Mouse (Mus musculus) kidney, postnatal 0 days (tissue): Measurements from ENCODE around the gene Tmem178b. TPM values are rescaled to one million over a fixed set of nuclear protein-coding genes. Genes with fewer than 3 reads are reported as not detected.
A peak's percentile ranks its signal among the peaks of the same experiment; 100 is the strongest.

Experiments used
- ATAC-seq: fragments of 200-750 bp; cut with Nextera tagmentation; replicated peaks from 2 replicates; pipeline ENCODE4 v1.8.0; 2017; ENCODE audit warnings: low read depth, moderate number of reproducible peaks, moderate TSS enrichment, moderate library complexity; ENCODE audit not compliant: low FRiP score
- DNase-seq: peaks from one replicate; pipeline ENCODE4 v3.0.0-alpha.2; 2016; ENCODE audit warnings: low spot score
- H3K27ac ChIP-seq: fragments of 300-500 bp; sonication (generic); 2 replicates; pipeline ENCODE4 v1.5.1; 2014; ENCODE audit warnings: mild to moderate bottlenecking
- H3K27me3 ChIP-seq: fragments of 300-500 bp; sonication (generic); 2 replicates; pipeline ENCODE4 v1.6.1; 2014; ENCODE audit warnings: low read length, mixed read lengths; ENCODE audit not compliant: insufficient read depth
- H3K36me3 ChIP-seq: fragments of 300-500 bp; sonication (generic); 2 replicates; pipeline ENCODE4 v1.6.1; 2014; ENCODE audit warnings: low read length, mixed read lengths; ENCODE audit not compliant: insufficient read depth
- H3K4me1 ChIP-seq: fragments of 300-500 bp; sonication (generic); replicated peaks from 2 replicates; pipeline ENCODE4 v1.6.1; 2014; ENCODE audit warnings: antibody characterized with exemption, low read length, mixed read lengths; ENCODE audit not compliant: insufficient read depth
- H3K4me2 ChIP-seq: fragments of 300-500 bp; sonication (generic); 2 replicates; pipeline ENCODE4 v1.6.1; 2014; ENCODE audit warnings: mild to moderate bottlenecking, low read length, moderate library complexity, mixed read lengths
- H3K4me3 ChIP-seq: fragments of 300-500 bp; sonication (generic); replicated peaks from 2 replicates; pipeline ENCODE4 v1.5.1; 2014; ENCODE audit warnings: low read depth, low read length
- H3K9ac ChIP-seq: fragments of 300-500 bp; sonication (generic); 2 replicates; pipeline ENCODE4 v1.6.1; 2014; ENCODE audit warnings: low read depth, low read length
- H3K9me3 ChIP-seq: fragments of 300-500 bp; sonication (generic); replicated peaks from 2 replicates; pipeline ENCODE4 v1.6.1; 2016; ENCODE audit warnings: low read length, inconsistent platforms, mixed read lengths
- CTCF ChIP-seq: IDR thresholded peaks from 2 replicates; pipeline ENCODE4 v1.5.1; 2016; ENCODE audit warnings: antibody characterized with exemption, low read depth, mild to moderate bottlenecking, moderate library complexity
- WGBS: fragments of 180-500 bp; shearing (Covaris S2); extraction: QIAGEN DNeasy Blood & Tissue Kit; methylation state at CpG from one replicate; pipeline ENCODE4 v1.1.7; 2014; 5-methylcytosine and 5-hydroxymethylcytosine counted together
- polyA plus RNA-seq: library from polyadenylated mRNA; unstranded; fragments of >200 nt; fragmentation: Nextera tagmentation; extraction: Ambion mirVana; gene quantifications from 2 replicates; pipeline ENCODE4 v1.2.1, GENCODE M21; 2015

Tmem178b gene
- polyA plus RNA-seq, 1 experiment from 2014 or later: 0.25 TPM

DNA sequence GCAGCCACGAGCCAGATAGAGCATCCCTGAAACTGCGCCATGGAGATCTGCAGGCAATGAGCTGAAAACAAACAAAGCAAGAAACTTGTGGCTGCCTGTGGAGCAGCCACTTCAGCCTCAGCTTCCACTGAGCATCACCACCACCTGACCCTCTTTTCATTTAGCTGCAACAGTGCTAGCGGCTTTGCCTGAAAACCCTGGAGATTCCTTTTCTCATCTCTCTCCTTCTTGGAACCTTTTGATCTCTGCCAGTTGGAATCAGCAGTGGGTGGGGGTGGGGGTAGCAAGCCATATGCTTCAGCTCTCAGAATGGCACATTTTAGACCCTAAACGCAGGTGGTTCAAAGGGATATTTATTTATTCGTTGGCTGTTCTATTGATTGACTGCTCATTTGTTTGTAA, 218.2 kb downstream of the Tmem178b start:
- Histone ChIP-seq H3K27ac (no peak overlapping the region), H3K4me3 (no peak overlapping the region), H3K4me1 (no peaks in the 10 kb centered on the region), H3K27me3 (no peaks in the 10 kb centered on the region), H3K9ac (no peak overlapping the region), H3K36me3 (no peaks in the 10 kb centered on the region), H3K4me2 (no peak overlapping the region), H3K9me3 (no peaks in the 10 kb centered on the region)
- no peak for ATAC-seq
- no peak for DNase-seq
- WGBS: 45% methylated on average over 5 of the region's 5 CpGs
- TF ChIP-seq CTCF: no peak

DNA sequence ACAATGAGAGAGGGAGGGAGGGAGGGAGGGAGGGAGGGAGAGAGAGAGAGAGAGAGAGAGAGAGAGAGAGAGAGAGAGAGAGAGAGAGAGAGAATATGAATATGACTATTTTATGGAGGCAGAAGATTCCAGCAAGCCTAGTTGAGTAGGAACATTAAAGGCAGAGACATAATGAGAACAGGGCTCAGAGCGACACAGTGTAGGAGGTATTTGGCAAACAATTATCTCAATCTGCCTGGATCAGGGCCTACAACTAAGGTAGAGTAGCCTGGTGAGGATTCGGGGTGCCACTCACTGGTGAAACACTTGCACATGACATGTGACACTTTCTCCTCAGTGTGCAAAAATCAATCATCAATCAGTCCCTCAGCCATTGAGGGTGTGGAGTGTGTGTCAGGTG, 225.4 kb downstream of the Tmem178b start:
- no peak overlapping the region for H3K4me2 ChIP-seq
- ATAC-seq (no peak), DNase-seq (no peak)
- H3K9ac ChIP-seq: no peak overlapping the region
- H3K36me3 ChIP-seq: no peaks in the 10 kb centered on the region
- no peak overlapping the region for H3K4me3 ChIP-seq
- TF ChIP-seq CTCF: no peak
- WGBS: 86% methylated on average over 2 of the region's 2 CpGs
- H3K27ac ChIP-seq: no peak overlapping the region
- no peaks in the 10 kb centered on the region for H3K27me3 ChIP-seq
- H3K4me1 ChIP-seq: no peaks in the 10 kb centered on the region
- no peaks in the 10 kb centered on the region for H3K9me3 ChIP-seq

DNA sequence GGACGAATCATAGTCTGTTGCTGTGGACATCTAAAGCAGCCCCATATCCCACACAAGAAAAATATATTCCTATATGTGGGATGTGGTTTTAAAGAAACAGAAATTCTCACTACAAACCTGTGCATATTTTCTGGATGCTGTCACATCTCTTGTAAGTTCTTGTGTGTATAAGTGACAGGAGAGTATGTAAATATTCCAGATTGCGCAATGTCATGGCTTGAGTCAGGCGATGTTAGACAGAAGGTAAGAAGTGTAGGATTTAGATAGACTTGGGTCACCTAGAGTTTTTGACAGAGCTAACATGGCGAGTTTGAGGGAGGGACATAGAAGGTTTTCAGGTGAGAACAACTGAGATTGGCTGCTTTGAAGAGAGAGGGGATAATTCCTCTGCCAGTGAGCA, 228.7 kb downstream of the Tmem178b start:
- TF ChIP-seq CTCF: no peak
- ATAC-seq: no peak

DNA sequence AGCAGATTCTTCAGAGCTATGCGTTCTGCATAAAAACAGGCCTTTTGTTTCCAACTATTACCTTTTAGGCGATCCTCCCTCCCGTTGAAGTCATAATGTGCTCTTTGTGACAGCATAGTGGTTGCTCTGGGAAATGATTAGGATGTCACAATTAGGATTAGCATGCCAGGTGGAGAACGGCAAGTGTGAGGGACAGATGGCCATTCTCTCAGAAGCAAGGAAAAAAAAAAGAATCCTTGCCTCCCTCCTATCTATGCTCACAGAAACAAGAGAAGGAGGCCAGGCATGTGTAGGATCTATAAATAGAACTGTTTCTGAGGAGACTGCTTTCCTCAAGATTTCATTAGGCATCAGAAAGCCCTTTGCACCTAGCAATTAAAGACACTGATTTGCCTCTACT, 229.8 kb downstream of the Tmem178b start:
- Histone ChIP-seq H3K4me2 (no peak overlapping the region), H3K9me3 (no peaks in the 10 kb centered on the region), H3K27me3 (no peaks in the 10 kb centered on the region), H3K27ac (no peak overlapping the region), H3K4me1 (no peaks in the 10 kb centered on the region), H3K4me3 (no peak overlapping the region), H3K9ac (no peak overlapping the region), H3K36me3 (no peaks in the 10 kb centered on the region)
- ATAC-seq: no peak
- no peak for TF ChIP-seq CTCF
- no peak for DNase-seq
- 59% methylated on average over 4 of the region's 4 CpGs for WGBS

More for the DNA sequence above, 228.7 kb downstream of the Tmem178b start:
- WGBS: 81% methylated on average over 4 of the region's 4 CpGs
- Histone ChIP-seq H3K4me3 (no peak overlapping the region), H3K36me3 (no peaks in the 10 kb centered on the region), H3K9ac (no peak overlapping the region), H3K4me2 (no peak overlapping the region), H3K9me3 (no peaks in the 10 kb centered on the region), H3K27ac (no peak overlapping the region), H3K27me3 (no peaks in the 10 kb centered on the region), H3K4me1 (no peaks in the 10 kb centered on the region)
- DNase-seq: no peak

DNA sequence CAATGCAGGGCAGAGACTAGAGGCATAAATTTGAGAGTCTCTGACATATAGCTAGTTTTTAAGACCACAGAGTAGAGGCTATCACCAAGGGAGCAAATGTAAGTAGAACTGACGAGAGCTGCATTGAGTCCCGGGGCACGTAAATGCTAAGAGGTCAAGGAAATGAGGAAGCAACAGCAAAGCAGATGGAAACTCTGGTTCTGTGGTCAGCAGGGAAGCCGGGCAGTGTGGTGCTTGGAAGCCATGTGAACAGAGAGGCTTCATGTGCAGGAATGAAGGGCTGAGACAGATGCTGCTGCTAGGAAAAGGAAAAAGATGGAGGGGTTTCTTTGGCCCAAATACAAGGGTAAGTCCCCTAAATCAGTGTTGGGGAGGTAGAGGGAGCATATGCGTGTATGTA, 237.0 kb downstream of the Tmem178b start:
- TF ChIP-seq CTCF: no peak
- H3K4me3 ChIP-seq: no peak overlapping the region
- no peaks in the 10 kb centered on the region for H3K9me3 ChIP-seq
- 61% methylated on average over 5 of the region's 5 CpGs for WGBS
- no peak overlapping the region for H3K9ac ChIP-seq
- ATAC-seq: no peak
- no peaks in the 10 kb centered on the region for H3K4me1 ChIP-seq
- H3K36me3 ChIP-seq: no peaks in the 10 kb centered on the region
- no peaks in the 10 kb centered on the region for H3K27me3 ChIP-seq
- H3K4me2 ChIP-seq: no peak overlapping the region
- DNase-seq: peak; percentile 18
- H3K27ac ChIP-seq: no peak overlapping the region

DNA sequence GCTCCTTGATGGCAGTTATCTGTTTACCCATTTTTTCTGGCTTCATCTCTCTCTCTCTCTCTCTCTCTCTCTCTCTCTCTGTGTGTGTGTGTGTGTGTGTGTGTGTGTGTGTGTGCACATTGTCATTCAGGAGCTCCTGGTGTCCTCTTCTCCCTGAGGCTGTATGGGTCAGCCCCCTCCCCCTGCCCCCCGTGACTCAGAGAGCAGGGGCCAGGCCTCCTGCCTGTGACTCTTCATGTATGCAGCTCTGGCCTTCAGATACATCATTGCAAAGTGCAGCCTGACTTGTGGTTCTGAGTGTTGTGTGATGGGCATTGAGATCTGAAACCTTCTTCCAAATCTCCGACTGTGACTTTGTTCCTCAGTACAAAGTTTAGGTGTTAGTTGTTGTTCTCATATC, 237.7 kb downstream of the Tmem178b start:
- H3K4me1 ChIP-seq: no peaks in the 10 kb centered on the region
- H3K27me3 ChIP-seq: no peaks in the 10 kb centered on the region
- TF ChIP-seq CTCF: no peak
- no peak overlapping the region for H3K27ac ChIP-seq
- no peak overlapping the region for H3K9ac ChIP-seq
- no peak overlapping the region for H3K4me3 ChIP-seq
- ATAC-seq (no peak), DNase-seq (no peak)
- H3K4me2 ChIP-seq: no peak overlapping the region
- WGBS: 84% methylated on average over 2 of the region's 2 CpGs
- H3K36me3 ChIP-seq: no peaks in the 10 kb centered on the region
- no peaks in the 10 kb centered on the region for H3K9me3 ChIP-seq

DNA sequence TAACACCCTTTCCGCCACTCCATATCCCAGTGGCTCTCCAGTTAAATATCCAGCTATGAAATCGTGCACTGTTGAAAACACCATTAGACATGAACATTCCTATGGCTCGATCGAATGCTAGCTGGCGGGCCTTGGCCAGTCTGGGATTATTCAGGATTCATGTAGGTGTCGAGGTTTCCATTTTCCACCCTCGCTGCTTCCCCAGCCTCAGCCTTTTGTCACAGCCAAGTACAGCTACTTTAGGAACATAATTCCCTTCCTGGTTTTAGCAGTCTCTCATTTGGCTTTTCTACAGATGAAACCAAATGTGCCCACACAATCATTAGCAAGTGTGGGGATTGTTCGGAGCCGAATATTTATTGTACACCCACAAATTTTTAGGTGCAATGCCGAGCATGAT, 239.4 kb downstream of the Tmem178b start:
- no peak overlapping the region for H3K9ac ChIP-seq
- H3K36me3 ChIP-seq: no peaks in the 10 kb centered on the region
- no peaks in the 10 kb centered on the region for H3K27me3 ChIP-seq
- H3K9me3 ChIP-seq: no peaks in the 10 kb centered on the region
- no peak for DNase-seq
- no peak overlapping the region for H3K4me3 ChIP-seq
- H3K27ac ChIP-seq: no peak overlapping the region
- no peak for ATAC-seq
- TF ChIP-seq CTCF: no peak
- whole genome bisulfite sequencing: 85% methylated on average over 10 of the region's 10 CpGs
- H3K4me1 ChIP-seq: no peaks in the 10 kb centered on the region
- no peak overlapping the region for H3K4me2 ChIP-seq
